In the genomic region with DNA sequence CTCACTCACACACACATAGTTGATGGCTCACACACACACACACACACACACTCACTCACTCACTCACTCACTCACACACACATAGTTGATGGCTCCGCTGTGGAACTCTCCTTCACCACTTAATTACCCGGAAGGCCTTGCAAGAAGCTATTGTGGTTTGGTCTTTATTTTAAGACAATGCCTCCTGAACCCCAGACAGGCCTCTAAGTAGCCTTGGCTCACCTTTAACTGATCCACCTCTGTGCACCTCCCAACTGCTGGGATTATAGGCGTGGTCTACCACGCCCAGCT, we compare ENCODE assay signal across 8 mouse cellular contexts. TPM values are rescaled to one million over a fixed set of nuclear protein-coding genes. Genes with fewer than 3 reads are reported as not detected.
DNase-seq lines count a peak whose midpoint lies in the region; ATAC-seq and TF ChIP-seq lines count a peak whose summit lies in the region.

No protein-coding gene starts in this region.

- 25% methylated on average over 4 of the region's 4 CpGs for WGBS in lung, adult 2 months
- WGBS in intestine, embryonic 16.5 days: 25% methylated on average over 4 of the region's 4 CpGs
- 17% methylated on average over 4 of the region's 4 CpGs for WGBS in neural tube, embryonic 11.5 days

- H3K4me2 ChIP-seq in intestine, embryonic 16.5 days (ENCODE audit: low read depth, low read length): peak overlapping the region; percentile 94
- peak overlapping the region; percentile 91 for H3K4me2 ChIP-seq in neural tube, embryonic 11.5 days (ENCODE audit: low read depth)

- peak overlapping the region; percentile 98 for H3K4me3 ChIP-seq in lung, adult 2 months (replicated peaks; ENCODE audit: extremely low read depth, low read depth, low read length)
- H3K4me3 ChIP-seq in cortical plate, adult 2 months (ENCODE audit: insufficient read depth, low read length): peak overlapping the region; percentile 48
- peak overlapping the region; percentile 58 for H3K4me3 ChIP-seq in intestine, embryonic 16.5 days (ENCODE audit: low read length)
- H3K4me3 ChIP-seq in neural tube, embryonic 11.5 days (ENCODE audit: low read depth, low read length): peak overlapping the region; percentile 55

- H3K27me3 ChIP-seq in intestine, embryonic 16.5 days (replicated peaks; ENCODE audit: control insufficient read depth, insufficient read depth, low read length): peaks cover 16% of the 10 kb centered on the region
- H3K27me3 ChIP-seq in neural tube, embryonic 11.5 days (ENCODE audit: control insufficient read depth, insufficient read depth, low read length): peaks cover 31% of the 10 kb centered on the region

- TF ChIP-seq CTCF in lung, adult 2 months (IDR thresholded peaks at IDR 0.05; ENCODE audit: insufficient read depth, low read length): no peak
- no peak for TF ChIP-seq CTCF in cortical plate, adult 2 months (IDR thresholded peaks at IDR 0.05; ENCODE audit: extremely low read depth, insufficient read depth, low read length)

- H3K36me3 ChIP-seq in intestine, embryonic 16.5 days (ENCODE audit: control insufficient read depth, insufficient read depth, low read length): no peaks in the 10 kb centered on the region
- H3K36me3 ChIP-seq in neural tube, embryonic 11.5 days (ENCODE audit: control insufficient read depth, insufficient read depth, low read length): no peaks in the 10 kb centered on the region

- no peak for TF ChIP-seq POLR2A in lung, adult 2 months (IDR thresholded peaks at IDR 0.05; ENCODE audit: borderline replicate concordance, extremely low read depth, low read depth, low read length)
- no peak for TF ChIP-seq POLR2A in cortical plate, adult 2 months (IDR thresholded peaks at IDR 0.05; ENCODE audit: extremely low read depth, insufficient read depth, low read length)

- no peaks in the 10 kb centered on the region for H3K9me3 ChIP-seq in intestine, embryonic 16.5 days (ENCODE audit: control insufficient read depth, low read length)
- no peaks in the 10 kb centered on the region for H3K9me3 ChIP-seq in neural tube, embryonic 11.5 days (ENCODE audit: control insufficient read depth, low read length)

- ATAC-seq in intestine, embryonic 16.5 days: peak; percentile 12
- peak; percentile 5; the same call in 1 of the 2 replicates for ATAC-seq in neural tube, embryonic 11.5 days (ENCODE audit: insufficient read depth, low FRiP score, low TSS enrichment)

- H3K4me1 ChIP-seq in lung, adult 2 months (ENCODE audit: control insufficient read depth, insufficient read depth, low read length): 0 out of 2 replicates have a peak, but pooled peaks cover 2% of the 10 kb centered on the region
- H3K4me1 ChIP-seq in cortical plate, adult 2 months (ENCODE audit: control insufficient read depth, insufficient read depth, low read length): no peaks in the 10 kb centered on the region
- H3K4me1 ChIP-seq in intestine, embryonic 16.5 days (ENCODE audit: control insufficient read depth, insufficient read depth, low read length): peaks cover 7% of the 10 kb centered on the region
- peaks cover 4% of the 10 kb centered on the region; the same call in 1 of the 2 replicates for H3K4me1 ChIP-seq in neural tube, embryonic 11.5 days (ENCODE audit: control insufficient read depth, insufficient read depth, low read length)

- peak overlapping the region; percentile 70; the same call in 1 of the 2 replicates for H3K9ac ChIP-seq in intestine, embryonic 16.5 days (ENCODE audit: low read depth, low read length)
- no peak overlapping the region for H3K9ac ChIP-seq in neural tube, embryonic 11.5 days (ENCODE audit: low read length)

- no peak overlapping the region for H3K27ac ChIP-seq in cortical plate, adult 2 months (ENCODE audit: insufficient read depth, low read length)
- no peak overlapping the region for H3K27ac ChIP-seq in intestine, embryonic 16.5 days (ENCODE audit: low read length)
- H3K27ac ChIP-seq in neural tube, embryonic 11.5 days (ENCODE audit: low read depth, low read length): no peak overlapping the region

- no peak for DNase-seq in lung, adult 2 months
- no peak for DNase-seq in lung, postnatal 4 days
- no peak for DNase-seq in neural tube, embryonic 11.5 days (ENCODE audit: low spot score)
- DNase-seq in layer of hippocampus, postnatal 36 days: no peak
- no peak for DNase-seq in adrenal gland, postnatal 10 days
- DNase-seq in cerebellum, adult 11 months: no peak

RNA-seq across cellular contexts. Expression of a gene that starts 0.8 kb away (rescaled TPM):
- 11.4 and 12.1 TPM in 2 replicates for polyA plus RNA-seq in lung, adult 2 months (2012; rRNA removed)
- polyA plus RNA-seq in cortical plate, adult 2 months (2012; rRNA removed): 0.98 and 1.0 TPM in 2 replicates
- polyA plus RNA-seq in intestine, embryonic 16.5 days (2015; fragmentation: Nextera tagmentation; extraction: Ambion mirVana): 8.9 and 9.9 TPM in 2 replicates
- 2.6 and 3.0 TPM in 2 replicates for polyA plus RNA-seq in neural tube, embryonic 11.5 days (2014; fragmentation: Nextera tagmentation; extraction: Ambion mirVana)
- 1 to 10 TPM; 2.2 to 2.4 TPM for total RNA-seq in layer of hippocampus, postnatal 36 days (2021)
- total RNA-seq in adrenal gland, postnatal 10 days (2021): 10 to 100 TPM; 18.1 to 23.5 TPM

Comparison
In these comparisons a context has a peak if more than half of its experiments do, and no peak if none do; other contexts are left out.
1. H3K4me3 ChIP-seq: peak in every context shown above with its lines; median percentile 98 in lung, adult 2 months; 58 in intestine, embryonic 16.5 days; 55 in neural tube, embryonic 11.5 days; 48 in cortical plate, adult 2 months.